Mouse (Mus musculus) adrenal gland, adult 18-20 months (tissue): ENCODE data around the gene Cdk13. TPM values are rescaled to one million over a fixed set of nuclear protein-coding genes. Genes with fewer than 3 reads are reported as not detected.
A peak's percentile ranks its signal among the peaks of the same experiment; 100 is the strongest.

Source experiments
- DNase-seq, 2 experiments: peaks; one replicate each; pipeline ENCODE4 v3.0.0; 2021 to 2022; ENCODE audit warnings: low spot score in 2 of 2
- long read RNA-seq, 2 experiments: library from polyadenylated mRNA; stranded (forward); transcript quantifications; one replicate each; pipeline ENCODE4 v2.0.0; 2021
- total RNA-seq, 2 experiments: library from RNA; stranded (reverse); gene quantifications; 1 replicate in 1 of 2; 2 replicates in 1 of 2; pipeline ENCODE4 v1.2.3; 2021

The Cdk13 gene
- 10 to 100 TPM; 54.0 to 67.0 TPM for total RNA-seq
- long read RNA-seq, experiment 1, full-length matches to known transcripts: 3 of 4 reads
- long read RNA-seq, experiment 1, partial matches to known transcripts: 1 of 4 reads
- long read RNA-seq, experiment 1, other reads (novel, unspliced or antisense): 0 of 4 reads
- long read RNA-seq, experiment 2, full-length matches to known transcripts: 26 of 37 reads
- long read RNA-seq, experiment 2, partial matches to known transcripts: 7 of 37 reads
- long read RNA-seq, experiment 2, other reads (novel, unspliced or antisense): 4 of 37 reads

DNA sequence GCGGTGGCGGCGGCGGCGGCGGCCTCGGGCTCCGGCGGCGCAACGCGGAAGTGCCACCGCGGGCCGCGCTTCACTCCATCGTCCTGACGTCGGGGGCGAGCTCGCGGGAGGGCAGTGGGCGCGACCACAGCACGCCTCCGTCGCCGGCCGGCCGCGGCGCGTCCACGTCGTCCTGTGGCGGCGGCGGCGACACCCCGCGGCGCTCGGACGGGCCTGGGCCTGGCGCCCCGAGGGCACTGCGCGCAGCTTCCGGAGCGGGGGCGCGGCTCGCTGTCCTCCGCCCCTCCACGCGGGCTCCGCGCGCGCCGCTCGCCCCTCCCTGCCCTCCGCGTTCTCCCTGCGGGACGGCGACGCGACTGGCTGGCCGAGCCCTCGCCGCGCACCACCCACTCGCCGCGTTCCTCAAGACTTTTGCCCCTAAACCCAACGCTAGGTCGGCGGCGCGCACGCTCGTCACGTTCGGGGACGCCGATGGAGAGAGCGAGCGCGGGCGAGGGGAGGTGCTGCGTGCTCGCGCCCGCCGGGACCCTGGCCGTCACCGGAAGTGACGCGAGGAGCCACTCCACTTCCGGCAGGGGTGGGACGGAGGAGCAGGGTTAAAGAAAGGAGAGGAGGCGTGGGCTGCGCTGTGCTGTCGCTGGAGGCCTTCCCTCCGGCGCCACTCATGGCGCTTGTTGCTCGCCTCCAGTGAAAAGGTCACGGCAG is at the start of gene Cdk13:
Gene Cdk13 (minus strand): TSS at position 189 of the 705 bp plus-strand sequence.
- peak; percentile 99 for DNase-seq

DNA sequence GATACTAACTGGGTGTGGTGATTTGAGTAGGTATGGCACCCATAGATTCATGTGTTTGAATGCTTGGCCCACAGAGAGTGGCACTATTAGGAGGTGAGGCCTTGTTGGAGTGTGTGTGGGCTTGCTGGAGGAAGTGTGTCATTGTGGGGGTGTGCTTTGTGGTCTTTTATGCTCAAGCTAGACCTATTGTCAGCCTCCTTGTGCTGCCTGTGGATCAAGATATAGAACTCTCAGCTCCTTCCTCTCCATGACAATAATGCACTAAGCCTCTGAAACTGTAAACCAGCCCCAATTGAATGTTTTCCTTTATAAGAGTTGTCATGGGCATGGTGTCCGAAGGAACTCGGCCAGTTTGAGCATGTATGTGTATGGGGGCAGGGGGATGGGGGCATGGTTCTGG is 38.4 kb upstream of the Cdk13 start:
- DNase-seq: no peak

DNA sequence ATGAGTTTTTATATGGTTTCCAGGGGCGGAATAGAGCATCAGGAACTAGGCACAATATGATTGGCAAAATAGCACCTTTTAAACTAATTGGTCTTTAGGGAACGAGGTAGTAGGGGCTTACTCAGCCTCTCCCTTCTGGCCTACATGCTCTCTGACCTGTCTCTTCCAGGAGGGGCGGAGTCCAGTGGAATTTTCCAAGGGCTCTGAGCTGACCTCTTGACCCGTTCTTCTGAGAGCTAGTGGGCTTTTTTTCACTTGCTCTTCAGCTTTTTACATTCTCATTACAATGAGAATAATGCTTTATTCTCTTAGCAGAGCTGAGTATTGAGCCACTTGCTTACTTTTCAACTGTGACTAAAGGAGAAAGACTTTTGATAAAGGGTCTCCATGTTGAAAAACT is 37.9 kb upstream of the Cdk13 start:
- no peak for DNase-seq

DNA sequence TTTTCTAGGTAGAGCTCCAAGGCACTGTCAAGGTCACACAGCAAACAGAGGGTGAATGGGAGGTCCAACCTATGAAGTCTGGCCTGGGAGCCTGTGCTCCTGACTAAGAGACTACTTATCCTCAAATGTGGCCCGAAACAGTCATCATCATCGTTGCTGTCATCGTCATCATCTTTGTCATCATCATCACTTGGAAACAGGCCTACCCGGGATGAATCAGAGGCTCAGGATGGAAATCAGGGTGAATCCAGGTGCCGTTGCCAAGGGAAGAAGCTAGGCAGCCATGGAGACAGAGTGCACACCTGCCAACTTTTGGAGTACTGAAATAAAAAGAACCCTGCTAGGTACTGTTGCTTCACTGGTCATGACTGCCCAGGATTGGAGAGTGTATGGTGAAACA is 34.2 kb upstream of the Cdk13 start:
- no peak for DNase-seq

DNA sequence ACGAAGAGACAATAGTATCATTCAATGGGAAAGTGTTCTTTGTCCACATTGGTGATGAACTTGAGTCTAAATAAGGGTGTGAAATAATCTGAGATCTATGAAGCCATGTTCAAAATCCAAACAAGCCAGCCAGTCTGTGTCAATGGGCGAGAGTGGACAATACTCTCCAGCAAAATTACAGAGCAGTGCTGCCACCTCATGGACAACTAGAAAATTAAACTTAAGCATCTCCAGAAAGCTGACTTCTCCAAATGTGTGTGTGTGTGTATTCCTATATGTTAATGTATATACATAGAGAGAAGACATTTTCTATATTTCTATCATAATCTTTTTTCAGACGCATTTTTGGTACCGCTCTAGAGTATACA is 33.6 kb upstream of the Cdk13 start:
- DNase-seq: peak; percentile 44 to 49

DNA sequence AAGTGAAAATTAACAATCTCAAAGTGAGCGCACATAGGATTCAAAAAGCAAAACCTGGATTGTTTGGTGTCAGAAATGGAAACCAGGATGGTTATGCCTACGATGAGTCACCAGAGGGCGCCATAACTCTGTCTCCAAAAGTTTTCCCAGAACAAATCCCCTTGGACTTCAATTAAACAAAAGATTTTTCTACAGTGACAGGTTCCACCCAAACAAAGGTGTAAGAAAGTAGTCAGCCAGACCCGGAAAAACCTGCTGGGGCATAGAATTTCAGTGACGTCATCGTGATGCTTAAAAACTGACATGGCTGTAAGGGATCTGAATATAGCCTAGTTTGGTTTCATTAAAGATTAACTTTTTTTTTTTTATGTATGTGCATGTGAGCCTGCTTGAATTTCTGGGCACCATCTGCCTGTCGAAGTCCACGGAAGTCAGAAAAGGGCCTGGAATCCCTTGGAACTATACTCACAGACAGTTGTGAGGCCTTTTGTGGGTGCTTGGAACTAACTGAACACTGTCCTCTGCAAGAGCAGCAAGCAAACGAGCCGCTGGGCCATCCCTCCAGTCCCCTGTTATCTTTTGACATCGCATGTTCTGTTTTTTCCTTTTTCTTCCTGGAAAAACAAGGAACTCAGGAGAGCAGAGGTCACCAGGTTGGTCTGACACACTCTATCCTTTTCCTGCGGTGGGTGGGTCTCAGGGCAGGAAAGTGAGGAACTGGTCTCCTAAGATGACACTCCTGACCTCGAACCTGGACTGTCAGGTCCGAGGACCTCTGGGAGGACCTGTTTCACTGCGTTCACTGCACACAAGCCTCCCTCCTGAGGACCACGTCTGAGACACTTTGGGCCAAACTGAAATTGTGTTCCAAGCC is 33.0 kb upstream of the Cdk13 start:
- DNase-seq: peak; percentile 33 to 36

DNA sequence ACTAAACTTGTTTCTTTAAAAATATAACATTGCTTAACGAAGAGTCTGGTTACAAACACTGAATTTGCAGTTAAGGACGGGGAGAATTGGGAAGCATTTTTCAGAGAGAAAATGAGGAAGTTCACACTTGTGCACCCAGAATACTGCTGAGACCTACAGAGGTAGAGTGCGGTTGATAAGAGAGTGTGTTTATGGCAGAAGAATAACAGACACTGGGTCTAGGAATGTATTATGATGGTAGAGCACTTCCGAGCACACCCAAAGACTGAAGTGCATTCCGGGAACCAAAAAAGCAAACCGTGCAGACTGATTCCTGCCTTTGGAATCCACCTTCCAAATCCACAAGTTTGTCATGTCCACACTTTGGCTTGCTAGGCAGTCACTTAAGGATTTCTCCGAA is 31.9 kb upstream of the Cdk13 start:
- no peak for DNase-seq

DNA sequence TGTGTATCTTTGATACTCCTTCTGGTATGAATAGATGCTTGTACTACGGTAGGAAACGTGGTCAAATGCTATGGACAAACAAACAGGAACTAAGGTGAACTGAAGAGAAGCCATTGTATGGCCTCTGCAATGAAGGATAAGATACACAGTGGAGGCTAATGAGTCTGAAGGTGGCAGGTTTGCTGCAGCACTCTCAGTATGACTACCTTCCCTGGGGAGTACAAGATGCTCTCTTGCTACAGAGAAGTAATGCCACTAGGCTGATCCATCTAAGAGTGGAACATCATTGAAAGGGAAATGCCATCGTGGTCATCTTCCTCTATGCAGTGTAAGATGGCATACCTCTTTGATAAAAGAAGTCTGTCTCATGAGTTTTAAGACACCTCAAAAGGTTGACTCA is 28.0 kb upstream of the Cdk13 start:
- no peak for DNase-seq

DNA sequence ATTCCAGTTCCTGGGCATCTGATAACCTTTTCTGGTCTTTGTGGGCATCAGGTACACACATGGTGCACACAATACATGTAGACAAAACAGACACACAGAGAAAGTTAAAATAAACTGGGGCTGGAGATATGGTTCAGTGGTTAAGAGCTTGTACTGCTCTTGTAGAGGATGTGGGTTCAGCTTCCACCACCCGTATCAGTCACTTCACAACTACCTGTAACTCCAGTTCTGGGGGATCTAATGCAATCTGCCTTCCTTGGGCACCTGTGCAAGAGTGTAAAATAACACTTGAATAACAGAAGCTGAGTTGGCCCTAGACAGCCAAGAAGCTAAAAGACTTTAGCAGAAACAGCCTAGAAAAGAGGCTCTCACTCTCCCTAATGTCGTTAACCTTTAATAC is 12.3 kb upstream of the Cdk13 start:
- no peak for DNase-seq

DNA sequence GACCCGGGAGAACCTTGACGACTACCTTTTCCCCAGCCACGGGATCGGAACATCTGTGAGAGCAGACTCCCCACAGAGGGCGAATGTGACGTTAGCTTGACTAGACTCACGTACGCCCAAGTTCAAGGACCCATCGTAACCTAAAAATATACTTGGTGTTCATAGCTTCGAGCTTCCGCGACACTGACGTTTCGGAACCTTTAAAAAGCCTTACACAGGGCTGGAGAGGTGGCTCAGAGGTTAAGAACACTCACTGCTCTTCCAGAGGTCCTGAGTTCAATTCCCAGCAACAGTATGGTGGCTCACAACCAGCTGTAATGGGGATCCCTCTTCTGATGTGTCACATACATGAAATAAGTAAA is 698 bp upstream of the Cdk13 start:
- no peak for DNase-seq

DNA sequence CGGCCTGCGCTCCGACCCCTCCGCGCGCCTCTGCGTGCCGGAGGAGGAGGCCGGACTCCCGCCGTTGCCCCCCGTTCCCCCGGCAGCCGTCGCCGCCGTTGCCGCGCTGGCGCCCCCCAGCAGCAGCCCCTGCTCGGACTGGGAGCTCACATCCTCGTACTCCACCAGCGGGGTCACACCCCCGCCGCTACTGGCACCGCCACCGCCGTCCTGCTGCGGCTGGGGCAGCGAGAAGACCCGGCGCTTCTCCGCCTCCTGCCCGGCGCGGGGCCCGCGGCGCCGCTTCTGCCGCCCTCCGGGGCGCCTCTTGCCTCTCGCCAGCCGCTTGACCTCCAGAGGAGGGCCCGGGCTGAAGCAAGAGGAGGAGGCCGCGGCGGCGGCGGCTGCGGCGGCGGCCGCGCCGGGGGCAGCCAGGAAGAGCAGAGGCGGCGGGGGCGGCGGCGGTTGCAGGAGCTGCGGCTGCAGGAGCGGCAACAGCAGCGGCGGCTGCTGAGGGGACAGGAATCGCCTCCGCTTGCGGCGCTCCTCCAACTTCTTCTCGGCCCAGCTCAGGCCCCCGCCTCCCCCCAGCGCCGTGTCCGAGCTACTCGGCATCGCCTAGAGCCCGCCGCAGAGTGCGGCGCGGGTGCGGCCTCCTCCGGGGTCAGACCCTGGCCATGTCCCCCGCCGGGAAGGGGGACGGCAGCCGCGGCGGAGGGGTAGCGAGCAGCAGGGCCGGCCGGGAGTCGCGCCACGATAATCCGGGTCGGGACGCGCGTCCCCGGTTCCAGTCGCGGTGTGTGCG is 647 bp downstream of the Cdk13 start:
- DNase-seq: peak; percentile 58 to 65

DNA sequence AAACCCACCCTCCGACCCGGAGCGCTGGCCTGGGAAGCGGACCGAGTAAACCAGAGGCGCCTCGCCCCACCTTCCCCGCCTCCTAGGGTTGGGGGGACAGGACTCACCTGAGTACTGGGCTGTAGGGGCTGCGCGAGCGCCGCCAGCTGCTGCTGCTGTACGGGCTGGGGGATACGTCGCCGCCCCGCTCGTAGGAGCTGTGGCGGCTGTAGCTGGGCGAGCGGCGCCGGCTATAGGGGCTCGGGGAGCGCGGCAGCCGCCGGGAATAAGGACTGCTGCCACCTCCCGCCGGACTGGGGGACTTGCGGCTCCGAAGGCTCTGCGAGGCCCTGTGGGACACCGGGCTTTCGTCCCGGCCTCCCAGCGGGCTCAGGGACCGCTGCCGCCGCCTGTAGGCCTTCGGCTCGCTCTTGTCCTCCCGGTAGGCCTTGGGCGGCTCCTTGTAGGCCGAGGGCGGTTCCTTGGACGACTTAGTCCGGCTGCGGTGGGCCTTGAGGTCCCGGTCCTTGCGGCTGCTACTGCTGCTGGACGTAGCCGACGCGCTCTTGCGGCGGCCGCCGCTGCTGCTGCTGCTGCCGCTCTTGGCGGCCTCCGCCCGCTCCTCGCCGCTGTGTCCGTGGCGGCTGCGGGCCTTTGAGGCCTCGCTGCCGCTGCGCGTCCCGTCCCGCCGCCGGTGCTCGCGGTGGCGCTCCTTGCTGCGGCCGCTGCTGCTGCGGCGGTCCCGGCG is 1.4 kb downstream of the Cdk13 start:
- DNase-seq: peak; percentile 65 to 69

DNA sequence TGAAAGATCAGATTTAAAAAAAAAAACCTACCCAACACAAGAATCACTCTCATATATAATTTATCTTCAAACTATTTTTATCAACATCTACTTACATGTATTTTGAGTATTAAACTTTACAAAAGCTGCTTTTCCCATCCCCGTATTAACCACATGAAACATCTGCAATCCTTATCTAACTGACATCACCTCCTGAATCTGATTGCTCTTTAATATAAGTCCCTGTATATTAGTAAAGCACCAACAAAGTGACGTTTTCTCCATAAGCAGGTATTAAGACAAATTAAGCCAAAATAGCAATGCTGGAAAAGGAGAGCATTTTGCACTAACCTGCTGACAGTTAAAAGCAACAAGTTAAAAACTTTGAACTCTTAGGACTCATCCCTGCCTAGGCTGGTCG is 2.0 kb downstream of the Cdk13 start:
- DNase-seq: no peak

DNA sequence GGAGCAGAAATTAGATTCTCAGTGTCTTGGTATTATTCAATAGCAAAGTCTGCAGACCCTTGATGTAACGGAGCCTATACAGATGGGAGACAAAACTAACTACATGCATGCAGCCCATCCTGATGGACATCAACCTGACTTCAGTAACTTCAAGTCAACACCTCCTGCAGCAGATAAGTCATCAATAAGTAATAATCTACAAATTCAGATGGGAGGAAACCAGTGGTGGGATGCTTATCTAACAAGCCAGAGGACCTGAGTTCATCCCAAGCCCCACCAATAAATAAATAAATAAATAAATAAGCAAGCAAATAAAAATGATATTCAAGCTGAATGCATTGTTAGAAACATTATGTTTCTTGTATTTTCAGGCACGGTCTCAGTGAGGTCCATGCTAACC is 5.2 kb downstream of the Cdk13 start:
- no peak for DNase-seq

DNA sequence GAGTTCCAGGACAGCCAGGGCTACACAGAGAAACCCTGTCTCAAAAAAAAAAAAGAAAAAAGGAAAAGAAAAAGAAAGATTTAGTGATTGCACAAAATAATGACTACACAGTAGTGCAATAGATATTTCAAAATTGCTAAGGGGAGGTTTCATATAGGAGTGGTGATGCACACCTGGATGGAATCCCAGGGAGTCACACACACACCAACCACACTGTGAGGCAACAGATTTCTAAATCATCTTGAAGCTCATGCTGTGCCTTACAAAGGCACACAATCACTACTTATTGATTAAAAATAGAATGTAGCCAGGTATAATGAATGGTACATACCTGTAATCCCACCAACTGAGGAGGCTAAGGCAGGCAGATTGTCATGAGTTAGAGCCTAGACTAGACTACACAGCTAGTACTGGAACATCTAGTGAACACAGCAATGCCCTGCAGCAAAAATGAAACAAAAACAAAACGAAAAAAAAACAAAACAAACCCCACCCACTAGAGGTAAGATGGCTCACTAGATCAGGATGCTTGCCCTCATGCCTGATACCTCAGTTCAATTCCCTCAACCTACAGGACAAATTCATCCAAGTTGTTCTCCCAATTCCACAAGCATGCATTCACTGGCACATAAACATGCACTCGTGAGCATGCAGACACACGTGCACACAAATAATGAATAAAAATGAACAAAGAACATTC is 9.0 kb downstream of the Cdk13 start:
- DNase-seq: no peak

DNA sequence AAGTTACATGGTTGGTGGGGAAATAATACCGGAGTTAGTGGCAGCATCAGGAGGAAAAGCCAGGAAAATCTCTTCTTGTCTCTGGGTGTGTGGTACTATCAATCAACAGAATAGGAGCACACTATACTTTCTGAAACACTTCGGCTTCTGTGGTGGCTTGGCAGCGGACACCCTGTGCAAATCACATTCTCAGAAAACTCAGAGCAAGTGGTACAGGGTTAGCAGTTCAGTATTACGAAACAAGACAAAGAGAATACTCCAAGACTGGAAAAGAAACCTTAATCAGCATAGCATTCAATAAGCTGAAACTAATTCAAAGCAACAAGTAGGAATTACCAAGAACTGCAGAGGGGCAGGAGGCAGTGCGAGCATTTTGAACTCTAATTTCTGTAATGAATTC is 21.3 kb downstream of the Cdk13 start:
- no peak for DNase-seq

DNA sequence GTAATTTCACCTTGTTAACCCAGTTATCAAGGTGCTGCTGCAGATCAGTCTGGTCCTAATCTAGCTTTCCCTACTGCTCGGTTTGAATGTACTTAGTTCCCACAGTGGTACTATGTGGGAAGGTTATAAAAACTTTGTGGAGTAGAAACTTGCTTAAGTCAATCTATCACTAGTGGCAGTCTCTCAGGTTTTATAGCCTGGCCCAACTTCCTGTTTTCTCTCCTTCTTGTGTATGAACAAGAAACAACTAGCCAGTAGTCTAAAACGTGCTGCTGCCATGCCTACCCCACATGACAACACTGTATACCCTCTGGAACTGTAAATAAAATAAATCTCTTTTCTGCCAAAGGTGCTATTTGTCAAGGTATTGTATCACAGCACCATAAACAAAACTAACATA is 25.0 kb downstream of the Cdk13 start:
- no peak for DNase-seq

DNA sequence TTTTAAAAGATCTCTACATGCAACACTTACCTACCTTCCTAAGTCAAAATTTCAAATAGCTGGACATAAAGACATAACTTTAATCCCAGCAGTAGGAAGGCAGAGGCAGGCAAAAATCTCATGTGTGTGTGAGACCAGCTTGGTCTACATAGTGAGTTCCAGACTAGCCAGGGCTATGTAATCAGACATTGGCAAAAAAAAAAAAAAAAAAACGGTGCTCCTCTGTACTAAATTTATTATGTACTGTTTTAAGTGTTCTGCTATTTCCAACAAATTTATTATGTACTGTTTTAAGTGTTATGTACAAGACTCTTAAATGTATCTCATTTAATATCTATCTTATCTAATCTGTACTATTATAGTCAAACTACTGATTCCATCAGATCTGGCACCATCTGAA is 28.6 kb downstream of the Cdk13 start:
- no peak for DNase-seq

DNA sequence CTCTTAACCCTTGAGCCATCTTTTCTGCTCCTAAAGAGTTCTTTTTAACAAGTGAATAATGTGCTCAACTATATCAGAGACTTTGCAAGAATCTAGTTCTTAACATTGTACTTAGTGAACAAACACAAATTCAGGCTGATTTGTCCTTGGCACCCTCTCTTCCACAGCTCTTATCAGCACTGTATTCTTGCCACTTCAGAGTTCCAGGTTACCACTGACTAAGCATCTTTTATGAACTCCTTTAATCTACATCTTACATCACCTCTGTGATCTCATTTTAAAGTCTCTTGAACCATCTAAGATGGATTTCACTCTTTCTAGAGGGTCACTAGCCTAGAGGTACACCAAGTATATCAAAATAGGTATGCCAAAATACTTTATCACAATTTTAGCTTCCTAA is 29.5 kb downstream of the Cdk13 start:
- DNase-seq: no peak

DNA sequence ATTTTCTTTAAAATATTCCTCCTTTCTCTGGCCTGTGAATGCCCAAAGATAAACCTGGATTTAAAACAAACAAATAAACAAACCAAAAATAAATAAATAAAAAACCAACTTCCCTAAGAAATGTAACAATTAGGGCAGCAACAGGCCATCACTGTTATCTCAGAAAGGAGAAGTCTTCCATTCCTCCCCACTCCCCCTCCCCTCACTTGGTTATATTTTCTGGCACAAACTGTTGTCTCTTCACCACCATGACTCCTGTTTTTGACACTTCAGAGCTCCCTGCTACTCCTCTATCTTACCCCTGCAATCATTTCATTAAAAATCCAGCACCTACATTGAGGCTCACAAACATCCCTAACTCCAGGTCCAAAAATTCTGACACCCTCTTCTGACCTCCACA is 31.8 kb downstream of the Cdk13 start:
- DNase-seq: no peak
